Mouse (Mus musculus): ENCODE results near the gene Eef1akmt3. TPM values are rescaled to one million over a fixed set of nuclear protein-coding genes. Genes with fewer than 3 reads are reported as not detected.
"Not testable (repeated sequence)": the region's sequence is repeated elsewhere in the genome, so short reads cannot be mapped to it uniquely, and the experiment has no call there.

Eef1akmt3 gene
- polyA plus RNA-seq, 1 experiment from 2014 or later, result 0.23 TPM

DNA sequence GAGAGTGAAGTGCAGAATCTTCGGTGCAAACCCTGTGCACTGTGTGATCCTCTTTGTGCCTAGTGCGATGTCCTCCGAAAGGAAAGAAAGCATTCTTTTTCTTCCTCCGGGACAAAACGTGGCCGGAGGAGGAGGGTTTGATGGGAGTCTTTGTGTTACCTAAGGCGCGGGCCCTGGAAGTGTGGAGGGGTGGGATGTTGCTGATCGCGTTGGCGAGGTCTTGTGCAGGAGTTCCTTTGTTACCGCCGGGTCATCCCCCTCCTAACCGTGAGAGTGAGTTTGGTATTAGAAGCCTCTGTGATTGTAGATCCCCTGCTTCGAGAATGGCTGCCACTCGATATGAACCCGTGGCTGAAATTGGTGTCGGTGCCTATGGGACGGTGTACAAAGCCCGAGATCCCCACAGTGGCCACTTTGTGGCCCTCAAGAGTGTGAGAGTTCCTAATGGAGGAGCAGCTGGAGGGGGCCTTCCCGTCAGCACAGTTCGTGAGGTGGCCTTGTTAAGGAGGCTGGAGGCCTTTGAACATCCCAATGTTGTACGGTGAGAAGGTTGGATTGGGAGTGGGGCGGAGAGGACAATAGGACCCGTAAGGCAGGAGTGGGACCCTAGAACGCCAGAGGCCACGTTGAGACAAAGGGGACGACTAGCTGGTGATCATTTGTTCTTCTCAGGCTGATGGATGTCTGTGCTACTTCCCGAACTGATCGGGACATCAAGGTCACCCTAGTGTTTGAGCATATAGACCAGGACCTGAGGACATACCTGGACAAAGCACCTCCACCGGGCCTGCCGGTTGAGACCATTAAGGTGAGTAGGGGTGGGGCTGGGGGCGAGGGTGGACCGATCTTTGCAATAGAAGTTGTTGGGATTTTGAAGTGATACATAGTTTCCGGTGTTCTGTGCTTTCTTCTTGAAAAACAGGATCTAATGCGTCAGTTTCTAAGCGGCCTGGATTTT lies 22.9 kb upstream of the Eef1akmt3 start:
- 12% methylated on average over 37 of the region's 37 CpGs for WGBS
- Histone ChIP-seq H3K27ac (ENCODE audit: low read depth, low read length) (peak overlapping the region; percentile 86), H3K36me3 (ENCODE audit: control insufficient read depth, insufficient read depth, low read length) (peaks cover 38% of the 10 kb centered on the region), H3K9me3 (ENCODE audit: control insufficient read depth, low read length) (no peaks in the 10 kb centered on the region), H3K4me1 (ENCODE audit: control insufficient read depth, insufficient read depth, low read depth, low read length) (peaks cover 25% of the 10 kb centered on the region), H3K4me2 (ENCODE audit: low read length) (peak overlapping the region; percentile 77), H3K9ac (ENCODE audit: low read depth, low read length) (peak overlapping the region; percentile 84), H3K4me3 (ENCODE audit: low read length) (peak overlapping the region; percentile 65), H3K27me3 (replicated peaks; ENCODE audit: control insufficient read depth, insufficient read depth, low read length) (no peaks in the 10 kb centered on the region)
- ATAC-seq, result no peak

DNA sequence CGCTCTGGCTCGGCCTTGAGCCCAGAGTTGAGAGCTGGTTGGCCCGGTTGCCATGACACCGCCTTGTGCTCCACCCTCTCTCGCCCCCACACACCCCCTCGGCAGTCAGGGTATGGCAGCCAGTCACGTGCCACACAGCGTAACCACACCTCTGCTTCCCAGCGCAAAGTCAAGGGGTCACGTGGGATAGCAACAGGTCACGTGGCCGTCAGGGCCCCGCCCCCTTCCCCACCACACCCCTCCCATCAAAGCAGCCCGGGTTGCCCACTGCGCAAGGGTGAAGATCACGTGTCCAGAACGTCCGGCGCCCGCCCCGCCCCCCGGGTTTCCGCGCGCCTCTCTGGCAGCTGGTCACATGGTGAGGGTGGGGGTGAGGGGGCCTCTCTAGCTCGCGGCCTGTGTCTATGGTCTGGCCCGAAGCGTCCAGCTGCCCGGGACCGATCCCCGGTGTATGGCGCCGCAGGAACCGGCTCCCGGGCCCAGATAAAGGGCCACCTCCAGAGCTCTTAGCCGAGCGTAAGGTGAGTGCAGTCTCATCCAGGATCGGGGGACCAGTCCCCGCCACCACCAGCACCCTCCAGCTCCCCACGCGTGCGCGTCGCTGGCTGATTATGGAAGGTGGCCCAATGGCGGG lies 22.0 kb upstream of the Eef1akmt3 start, which contains the start of gene Cdk4:
Cdk4 (plus strand) TSS at position 296 of the 634 bp plus-strand sequence.
- H3K27me3 ChIP-seq (replicated peaks; ENCODE audit: control insufficient read depth, insufficient read depth, low read length), result no peaks in the 10 kb centered on the region
- H3K4me1 ChIP-seq (ENCODE audit: control insufficient read depth, insufficient read depth, low read depth, low read length), result peaks cover 22% of the 10 kb centered on the region

DNA sequence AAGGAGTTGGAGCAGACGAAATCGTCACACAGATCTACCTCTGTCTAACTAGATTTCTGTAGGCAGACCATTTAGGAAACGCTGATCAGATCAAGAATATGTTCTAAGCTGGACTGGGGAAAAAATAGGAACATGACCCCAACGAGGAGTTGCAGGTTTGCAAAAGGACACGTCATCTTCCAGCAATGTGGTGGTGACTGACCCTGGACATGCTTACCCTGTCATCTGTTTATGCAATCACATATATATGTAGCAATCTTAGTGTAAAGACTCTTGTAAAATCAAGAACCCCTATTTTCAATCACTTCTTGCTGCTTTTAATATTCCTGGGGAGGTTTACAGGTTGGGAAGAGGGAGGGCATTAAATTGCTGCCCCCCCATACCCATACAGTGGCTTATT lies 21.2 kb upstream of the Eef1akmt3 start:
- WGBS, result 81% methylated on average over 5 of the region's 5 CpGs
- Histone ChIP-seq H3K27ac (ENCODE audit: low read depth, low read length) (peak overlapping the region; percentile 72), H3K4me1 (ENCODE audit: control insufficient read depth, insufficient read depth, low read depth, low read length) (peaks cover 26% of the 10 kb centered on the region), H3K9me3 (ENCODE audit: control insufficient read depth, low read length) (no peaks in the 10 kb centered on the region), H3K9ac (ENCODE audit: low read depth, low read length) (no peak overlapping the region), H3K36me3 (ENCODE audit: control insufficient read depth, insufficient read depth, low read length) (peaks cover 27% of the 10 kb centered on the region), H3K4me2 (ENCODE audit: low read length) (peak overlapping the region; percentile 77; the same call in 1 of the 2 replicates), H3K4me3 (ENCODE audit: low read length) (no peak overlapping the region), H3K27me3 (replicated peaks; ENCODE audit: control insufficient read depth, insufficient read depth, low read length) (no peaks in the 10 kb centered on the region)
- ATAC-seq, result no peak

More for the DNA sequence above, 22.0 kb upstream of the Eef1akmt3 start, which contains the start of gene Cdk4:
- peaks cover 36% of the 10 kb centered on the region for H3K36me3 ChIP-seq (ENCODE audit: control insufficient read depth, insufficient read depth, low read length)
- WGBS, result 0% methylated on average over 39 of the region's 46 CpGs
- no peaks in the 10 kb centered on the region for H3K9me3 ChIP-seq (ENCODE audit: control insufficient read depth, low read length)
- peak within 1 kb of the TSS; percentile 86 for H3K27ac ChIP-seq (ENCODE audit: low read depth, low read length)
- H3K4me3 ChIP-seq (ENCODE audit: low read length), result peak within 1 kb of the TSS; percentile 65
- peak within 1 kb of the TSS; percentile 84 for H3K9ac ChIP-seq (ENCODE audit: low read depth, low read length)
- peak within 1 kb of the TSS; percentile 77 for H3K4me2 ChIP-seq (ENCODE audit: low read length)
- ATAC-seq, result peak; percentile 90

DNA sequence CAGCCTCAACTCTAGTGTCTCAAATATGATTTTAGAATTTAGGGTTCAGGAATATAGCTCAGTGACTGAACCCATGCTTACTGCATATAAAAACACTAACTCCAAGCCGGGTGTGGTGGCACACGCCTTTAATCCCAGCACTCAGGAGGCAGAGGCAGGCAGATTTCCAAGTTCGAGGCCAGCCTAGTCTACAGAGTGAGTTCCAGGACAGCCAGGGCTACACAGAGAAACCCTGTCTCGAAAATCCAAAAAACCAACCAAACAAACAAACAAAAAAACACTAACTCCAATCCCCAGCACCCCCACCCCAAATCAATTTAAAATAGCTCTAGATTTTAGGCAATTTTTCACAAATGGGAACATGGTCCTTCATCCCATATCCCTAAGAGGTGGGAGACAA lies 20.8 kb upstream of the Eef1akmt3 start:
- not testable (repeated sequence) for H3K9me3 ChIP-seq (ENCODE audit: control insufficient read depth, low read length); ATAC-seq; H3K27ac ChIP-seq (ENCODE audit: low read depth, low read length); H3K4me3 ChIP-seq (ENCODE audit: low read length); H3K9ac ChIP-seq (ENCODE audit: low read depth, low read length); H3K27me3 ChIP-seq (replicated peaks; ENCODE audit: control insufficient read depth, insufficient read depth, low read length); H3K4me2 ChIP-seq (ENCODE audit: low read length)
- WGBS, result 88% methylated on average over 4 of the region's 4 CpGs
- Histone ChIP-seq H3K36me3 (ENCODE audit: control insufficient read depth, insufficient read depth, low read length) (peaks cover 27% of the 10 kb centered on the region), H3K4me1 (ENCODE audit: control insufficient read depth, insufficient read depth, low read depth, low read length) (peaks cover 26% of the 10 kb centered on the region)

DNA sequence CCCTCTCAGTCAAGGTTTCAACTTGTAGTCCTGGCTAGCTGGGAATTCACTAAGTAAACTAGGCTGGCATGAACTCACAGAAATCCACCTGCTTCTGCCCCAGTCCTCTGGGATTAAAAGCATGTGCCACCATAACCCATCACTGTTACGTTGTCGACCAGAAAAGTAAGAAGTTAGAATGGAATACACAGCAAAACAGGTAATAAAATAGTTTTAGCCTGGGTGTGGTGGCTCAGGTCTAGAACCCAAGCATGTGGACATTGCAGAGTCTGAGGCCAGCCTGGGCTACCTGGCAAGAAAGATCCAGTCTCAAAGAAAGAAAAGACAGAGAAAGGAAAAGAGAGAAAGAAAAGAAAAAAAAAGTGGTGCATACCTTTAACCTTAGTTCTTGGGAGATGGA lies 20.2 kb upstream of the Eef1akmt3 start:
- Histone ChIP-seq H3K27me3 (replicated peaks; ENCODE audit: control insufficient read depth, insufficient read depth, low read length) (no peaks in the 10 kb centered on the region), H3K27ac (ENCODE audit: low read depth, low read length) (peak overlapping the region; percentile 94), H3K36me3 (ENCODE audit: control insufficient read depth, insufficient read depth, low read length) (peaks cover 26% of the 10 kb centered on the region), H3K4me2 (ENCODE audit: low read length) (peak overlapping the region; percentile 86), H3K9me3 (ENCODE audit: control insufficient read depth, low read length) (no peaks in the 10 kb centered on the region), H3K9ac (ENCODE audit: low read depth, low read length) (peak overlapping the region; percentile 97), H3K4me1 (ENCODE audit: control insufficient read depth, insufficient read depth, low read depth, low read length) (peaks cover 26% of the 10 kb centered on the region), H3K4me3 (ENCODE audit: low read length) (peak overlapping the region; percentile 81)
- ATAC-seq, result no peak
- WGBS, result 55% methylated on average over 2 of the region's 2 CpGs

DNA sequence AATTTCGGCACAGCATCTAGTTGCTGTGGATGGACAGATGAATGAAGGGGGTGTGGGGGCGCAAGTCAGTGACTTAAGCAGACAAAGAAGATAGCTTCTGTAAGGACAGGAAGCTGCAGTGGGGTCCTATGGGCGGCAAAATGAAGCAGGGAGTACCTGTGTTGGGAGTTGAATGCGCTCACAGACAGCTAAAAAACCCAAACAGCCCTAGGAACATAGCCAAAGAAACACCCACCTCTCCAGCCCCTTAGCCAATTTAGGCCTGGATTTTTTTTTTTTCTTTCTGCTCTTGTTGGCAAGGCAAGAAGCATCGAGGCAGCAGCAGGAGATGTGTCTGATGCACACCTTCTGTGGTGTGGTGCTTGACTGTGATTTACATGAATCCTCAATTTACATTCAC lies 19.8 kb upstream of the Eef1akmt3 start:
- Histone ChIP-seq H3K27ac (ENCODE audit: low read depth, low read length) (peak overlapping the region; percentile 94), H3K4me1 (ENCODE audit: control insufficient read depth, insufficient read depth, low read depth, low read length) (peaks cover 26% of the 10 kb centered on the region), H3K27me3 (replicated peaks; ENCODE audit: control insufficient read depth, insufficient read depth, low read length) (no peaks in the 10 kb centered on the region), H3K9me3 (ENCODE audit: control insufficient read depth, low read length) (no peaks in the 10 kb centered on the region), H3K4me2 (ENCODE audit: low read length) (peak overlapping the region; percentile 86), H3K36me3 (ENCODE audit: control insufficient read depth, insufficient read depth, low read length) (peaks cover 26% of the 10 kb centered on the region), H3K9ac (ENCODE audit: low read depth, low read length) (peak overlapping the region; percentile 97), H3K4me3 (ENCODE audit: low read length) (peak overlapping the region; percentile 81)
- ATAC-seq, result no peak
- 14% methylated on average over 5 of the region's 5 CpGs for WGBS

DNA sequence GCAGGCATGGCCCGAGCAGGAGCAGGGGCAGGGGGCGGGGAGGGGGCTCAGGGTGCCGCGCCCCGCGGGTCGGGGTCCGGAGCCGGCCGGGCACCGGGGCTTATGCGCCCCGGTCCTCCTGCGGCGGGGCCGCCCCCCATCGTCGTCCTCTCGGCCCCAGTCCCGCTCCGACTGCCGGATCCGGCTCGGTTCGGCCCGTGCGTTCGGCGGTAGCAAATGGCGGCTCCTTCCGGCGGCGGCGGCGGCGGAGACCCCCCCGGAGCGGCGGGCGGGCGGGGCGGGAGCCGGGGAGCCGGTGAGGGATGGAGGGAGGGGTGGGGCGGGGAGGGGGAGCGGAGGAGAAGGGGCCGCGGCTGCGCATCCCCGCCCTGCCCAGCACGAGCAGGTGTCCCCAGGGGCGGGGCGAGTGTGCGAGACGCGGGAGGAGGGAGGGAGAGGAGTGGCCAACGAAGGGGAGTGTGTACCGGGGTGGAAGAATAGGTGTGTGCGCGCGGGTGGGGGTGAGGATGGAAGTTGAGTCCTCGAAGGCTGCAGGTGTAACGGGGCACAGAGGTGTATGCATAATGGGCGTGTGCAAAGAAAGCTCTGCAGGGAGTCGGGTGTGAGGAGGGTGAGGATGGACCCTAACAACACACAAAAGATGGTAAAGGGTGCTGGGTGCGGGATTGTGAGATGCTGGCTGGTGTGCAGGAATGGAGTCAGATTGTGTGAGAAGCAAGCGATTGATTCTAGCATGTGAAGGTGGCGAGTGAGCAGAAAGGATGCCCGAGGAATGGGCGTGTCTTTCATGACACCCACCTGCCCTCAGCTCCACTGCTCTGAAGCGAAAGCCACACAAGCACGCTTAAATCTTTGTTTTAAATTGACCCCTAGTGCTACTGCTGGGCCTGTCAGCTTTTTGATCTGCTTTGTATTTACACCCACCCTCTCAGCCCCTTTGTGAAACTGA lies 18.9 kb upstream of the Eef1akmt3 start, which contains the start of gene March9:
March9 (minus strand) TSS at position 217 of the 949 bp plus-strand sequence.
- Histone ChIP-seq H3K9ac (ENCODE audit: low read depth, low read length) (peak within 1 kb of the TSS; percentile 97), H3K4me3 (ENCODE audit: low read length) (peak within 1 kb of the TSS; percentile 81), H3K4me1 (ENCODE audit: control insufficient read depth, insufficient read depth, low read depth, low read length) (peaks cover 26% of the 10 kb centered on the region), H3K4me2 (ENCODE audit: low read length) (peak within 1 kb of the TSS; percentile 86), H3K27ac (ENCODE audit: low read depth, low read length) (peak within 1 kb of the TSS; percentile 94), H3K36me3 (ENCODE audit: control insufficient read depth, insufficient read depth, low read length) (peaks cover 27% of the 10 kb centered on the region), H3K27me3 (replicated peaks; ENCODE audit: control insufficient read depth, insufficient read depth, low read length) (no peaks in the 10 kb centered on the region), H3K9me3 (ENCODE audit: control insufficient read depth, low read length) (no peaks in the 10 kb centered on the region)
- ATAC-seq, result peak; percentile 28
- WGBS, result 2% methylated on average over 40 of the region's 72 CpGs

DNA sequence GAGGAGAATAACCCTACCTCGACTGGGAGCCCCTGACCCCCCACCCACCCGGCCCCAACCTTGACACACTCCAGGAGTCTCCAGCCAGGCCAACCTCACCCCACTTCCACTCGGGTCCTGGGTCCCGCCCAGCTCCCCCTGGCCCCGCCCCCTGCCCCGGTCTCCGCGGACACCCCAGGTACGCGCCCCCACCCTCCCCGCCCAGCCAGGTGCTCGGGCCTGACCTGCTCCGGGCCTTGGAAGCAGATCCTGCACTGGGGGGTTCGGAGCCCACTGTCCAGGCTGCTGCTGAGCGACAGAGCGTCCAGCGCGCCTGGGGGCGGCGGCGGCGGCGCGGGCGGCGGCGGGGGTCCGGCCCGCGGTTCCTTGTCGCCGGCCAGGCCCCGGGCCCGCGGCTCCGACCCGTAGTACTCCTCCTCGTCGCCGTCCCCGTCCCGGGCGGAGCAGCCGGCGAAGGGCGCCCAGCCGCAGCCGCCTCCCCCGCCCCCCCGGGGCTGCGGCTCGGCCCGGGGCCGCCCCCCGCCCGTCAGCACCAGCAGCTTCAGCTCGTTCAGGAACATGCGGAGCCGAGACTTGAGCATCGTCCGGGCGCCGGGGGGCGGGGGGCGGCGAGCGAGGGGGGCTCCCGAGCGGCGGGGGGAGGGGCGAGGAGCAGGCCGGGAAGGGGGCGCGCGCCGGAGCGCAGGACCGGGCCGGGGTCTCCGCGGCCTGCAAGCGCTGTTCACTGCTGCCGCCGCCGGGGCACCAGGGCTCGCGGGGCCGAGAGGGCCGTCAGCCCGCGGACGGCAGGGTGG lies 18.1 kb upstream of the Eef1akmt3 start:
- Histone ChIP-seq H3K9ac (ENCODE audit: low read depth, low read length) (peak overlapping the region; percentile 97), H3K4me3 (ENCODE audit: low read length) (peak overlapping the region; percentile 81), H3K4me2 (ENCODE audit: low read length) (peak overlapping the region; percentile 86), H3K4me1 (ENCODE audit: control insufficient read depth, insufficient read depth, low read depth, low read length) (peaks cover 23% of the 10 kb centered on the region), H3K27ac (ENCODE audit: low read depth, low read length) (peak overlapping the region; percentile 94), H3K27me3 (replicated peaks; ENCODE audit: control insufficient read depth, insufficient read depth, low read length) (no peaks in the 10 kb centered on the region), H3K36me3 (ENCODE audit: control insufficient read depth, insufficient read depth, low read length) (peaks cover 23% of the 10 kb centered on the region), H3K9me3 (ENCODE audit: control insufficient read depth, low read length) (no peaks in the 10 kb centered on the region)
- ATAC-seq, result no peak
- under 1% methylated on average over 67 of the region's 92 CpGs for WGBS

Measured in hindbrain, embryonic 16.5 days (tissue).